ENCODE assay signal across 8 mouse cellular contexts in genomic region chr7:83891433-83892332, GRCm38 (mm10). TPM values are rescaled to one million over a fixed set of nuclear protein-coding genes. Genes with fewer than 3 reads are reported as not detected.
DNase-seq lines count a peak whose midpoint lies in the region; ATAC-seq and TF ChIP-seq lines count a peak whose summit lies in the region.

No protein-coding gene starts in this region.

- peak; percentile 84; the same call in 1 of the 2 replicates for TF ChIP-seq POLR2A in bone marrow, adult 2 months (IDR thresholded peaks at IDR 0.05; ENCODE audit: borderline replicate concordance, control insufficient read depth, low read depth, low read length)
- TF ChIP-seq POLR2A in limb, embryonic 14.5 days (IDR thresholded peaks at IDR 0.05; ENCODE audit: borderline replicate concordance, extremely low read depth, insufficient read depth, insufficient read length) = peak; percentile 89; the same call in 1 of the 2 replicates

- H3K4me1 ChIP-seq in bone marrow, adult 2 months (ENCODE audit: control insufficient read depth, insufficient read depth, low read length) = no peaks in the 10 kb centered on the region; the same call in 1 of the 2 replicates
- peaks cover 23% of the 10 kb centered on the region for H3K4me1 ChIP-seq in embryonic facial prominence, embryonic 15.5 days
- H3K4me1 ChIP-seq in limb, embryonic 14.5 days (ENCODE audit: control insufficient read depth, insufficient read depth, low read length) = peaks cover 14% of the 10 kb centered on the region
- peaks cover 10% of the 10 kb centered on the region for H3K4me1 ChIP-seq in midbrain, postnatal 0 days (ENCODE audit: insufficient read depth, low read length)

- 0 out of 2 replicates have a peak, but pooled peaks have one; percentile 19 for TF ChIP-seq CTCF in bone marrow, adult 2 months (IDR thresholded peaks at IDR 0.05; ENCODE audit: control insufficient read depth, insufficient read depth, low read length)
- peak; percentile 57 for TF ChIP-seq CTCF in midbrain, postnatal 0 days (IDR thresholded peaks at IDR 0.05)

- peak; percentile 96 for ATAC-seq in embryonic facial prominence, embryonic 15.5 days (ENCODE audit: insufficient number of reproducible peaks, low FRiP score, low TSS enrichment, low read depth)
- ATAC-seq in limb, embryonic 14.5 days (ENCODE audit: low FRiP score, low read depth) = peak; percentile 94
- peak; percentile 96 for ATAC-seq in midbrain, postnatal 0 days (ENCODE audit: low FRiP score)

- H3K4me2 ChIP-seq in embryonic facial prominence, embryonic 15.5 days (replicated peaks) = peak overlapping the region; percentile 70
- peak overlapping the region; percentile 63 for H3K4me2 ChIP-seq in limb, embryonic 14.5 days (replicated peaks; ENCODE audit: low read depth, low read length, severe bottlenecking)
- peak overlapping the region; percentile 80 for H3K4me2 ChIP-seq in midbrain, postnatal 0 days (ENCODE audit: low read depth, low read length, poor library complexity, severe bottlenecking)

- H3K27me3 ChIP-seq in embryonic facial prominence, embryonic 15.5 days = no peaks in the 10 kb centered on the region
- H3K27me3 ChIP-seq in limb, embryonic 14.5 days (ENCODE audit: control insufficient read depth, insufficient read depth, low read length) = no peaks in the 10 kb centered on the region
- no peaks in the 10 kb centered on the region for H3K27me3 ChIP-seq in midbrain, postnatal 0 days (ENCODE audit: insufficient read depth, low read length)

- H3K4me3 ChIP-seq in bone marrow, adult 2 months (replicated peaks; ENCODE audit: control insufficient read depth, low read depth, low read length) = peak overlapping the region; percentile 92
- H3K4me3 ChIP-seq in embryonic facial prominence, embryonic 15.5 days (replicated peaks) = peak overlapping the region; percentile 83
- peak overlapping the region; percentile 65 for H3K4me3 ChIP-seq in limb, embryonic 14.5 days (replicated peaks; ENCODE audit: low read length)
- peak overlapping the region; percentile 74 for H3K4me3 ChIP-seq in midbrain, postnatal 0 days (ENCODE audit: low read depth, low read length)

- WGBS in bone marrow, adult 2 months = 4% methylated on average over 44 of the region's 44 CpGs
- 2% methylated on average over 44 of the region's 44 CpGs for WGBS in embryonic facial prominence, embryonic 15.5 days
- WGBS in limb, embryonic 14.5 days = 5% methylated on average over 42 of the region's 44 CpGs
- WGBS in midbrain, postnatal 0 days = 3% methylated on average over 39 of the region's 44 CpGs

- peaks cover 9% of the 10 kb centered on the region for H3K36me3 ChIP-seq in embryonic facial prominence, embryonic 15.5 days
- H3K36me3 ChIP-seq in limb, embryonic 14.5 days (ENCODE audit: control insufficient read depth, insufficient read depth, low read length) = peaks cover 21% of the 10 kb centered on the region
- 0 out of 2 replicates have a peak, but pooled peaks cover 4% of the 10 kb centered on the region for H3K36me3 ChIP-seq in midbrain, postnatal 0 days (ENCODE audit: insufficient read depth, low read length)

- peak overlapping the region; percentile 84 for H3K9ac ChIP-seq in embryonic facial prominence, embryonic 15.5 days
- peak overlapping the region; percentile 80 for H3K9ac ChIP-seq in limb, embryonic 14.5 days (ENCODE audit: low read depth, low read length, severe bottlenecking)
- peak overlapping the region; percentile 80 for H3K9ac ChIP-seq in midbrain, postnatal 0 days (replicated peaks; ENCODE audit: low read length, poor library complexity, severe bottlenecking)

- H3K27ac ChIP-seq in bone marrow, adult 2 months (ENCODE audit: control insufficient read depth, insufficient read depth, low read depth, low read length, poor library complexity) = peak overlapping the region; percentile 89
- peak overlapping the region; percentile 92 for H3K27ac ChIP-seq in embryonic facial prominence, embryonic 15.5 days (replicated peaks)
- H3K27ac ChIP-seq in limb, embryonic 14.5 days (replicated peaks; ENCODE audit: low read depth, low read length) = peak overlapping the region; percentile 89
- peak overlapping the region; percentile 84 for H3K27ac ChIP-seq in midbrain, postnatal 0 days (ENCODE audit: low read depth, low read length)

- DNase-seq in 416B (ENCODE audit: low read depth) = peak; percentile 100
- DNase-seq in heart, adult 8-10 months (ENCODE audit: low spot score) = peak; percentile 100
- DNase-seq in kidney, adult 9 months = peak; percentile 100
- DNase-seq in limb, embryonic 14.5 days (ENCODE audit: low spot score) = peak; percentile 98
- peak; percentile 97 for DNase-seq in midbrain, postnatal 0 days (ENCODE audit: low spot score)
- DNase-seq in spleen, postnatal 14 days (ENCODE audit: low spot score in 2 of 2) = peak; percentile 100

- H3K9me3 ChIP-seq in embryonic facial prominence, embryonic 15.5 days (replicated peaks) = no peaks in the 10 kb centered on the region
- H3K9me3 ChIP-seq in limb, embryonic 14.5 days (ENCODE audit: control insufficient read depth, low read length) = no peaks in the 10 kb centered on the region
- no peaks in the 10 kb centered on the region for H3K9me3 ChIP-seq in midbrain, postnatal 0 days (ENCODE audit: low read length)

RNA-seq across cellular contexts. Expression of gene Mesd, which starts 7.4 kb away (rescaled TPM):
- polyA plus RNA-seq in bone marrow, adult 2 months (2011; ENCODE audit: insufficient read depth, insufficient read length, low replicate concordance, missing spikeins) = 17.4 and 32.0 TPM in 2 replicates
- polyA plus RNA-seq in embryonic facial prominence, embryonic 15.5 days (2015; fragmentation: Nextera tagmentation; extraction: Ambion mirVana) = 79.4 and 92.6 TPM in 2 replicates
- total RNA-seq in heart, adult 8-10 months (2022) = 10 to 100 TPM; 42.9 to 57.8 (median 53.9) TPM
- polyA plus RNA-seq in limb, embryonic 14.5 days (2012; rRNA removed) = 25.6 and 39.8 TPM in 2 replicates
- 79.5 and 84.6 TPM in 2 replicates for polyA plus RNA-seq in limb, embryonic 14.5 days (2014; fragmentation: Nextera tagmentation; extraction: Ambion mirVana)
- total RNA-seq in midbrain, postnatal 0 days (2014; rRNA removed) = 26.0 and 50.2 TPM in 2 replicates
- polyA plus RNA-seq in midbrain, postnatal 0 days (2015; fragmentation: Nextera tagmentation; extraction: Ambion mirVana) = 69.1 and 75.0 TPM in 2 replicates

RNA-seq across cellular contexts. Expression of gene Tlnrd1, which starts 7.6 kb away (rescaled TPM):
- polyA plus RNA-seq in bone marrow, adult 2 months (2011; ENCODE audit: insufficient read depth, insufficient read length, low replicate concordance, missing spikeins) = 10.5 and 11.5 TPM in 2 replicates
- polyA plus RNA-seq in embryonic facial prominence, embryonic 15.5 days (2015; fragmentation: Nextera tagmentation; extraction: Ambion mirVana) = 12.5 and 13.0 TPM in 2 replicates
- total RNA-seq in heart, adult 8-10 months (2022) = 1 to 10 TPM; 5.0 to 7.7 (median 6.1) TPM
- 32.7 and 42.5 TPM in 2 replicates for polyA plus RNA-seq in limb, embryonic 14.5 days (2012; rRNA removed)
- 17.6 and 18.8 TPM in 2 replicates for polyA plus RNA-seq in limb, embryonic 14.5 days (2014; fragmentation: Nextera tagmentation; extraction: Ambion mirVana)
- 49.8 and 54.9 TPM in 2 replicates for total RNA-seq in midbrain, postnatal 0 days (2014; rRNA removed)
- 9.5 and 10.7 TPM in 2 replicates for polyA plus RNA-seq in midbrain, postnatal 0 days (2015; fragmentation: Nextera tagmentation; extraction: Ambion mirVana)

Comparison
In these comparisons a context has a peak if more than half of its experiments do, and no peak if none do; other contexts are left out.
1. Peak in every context shown above with its lines: DNase-seq, ATAC-seq, H3K4me3 ChIP-seq and H3K27ac ChIP-seq.